Mouse (Mus musculus) heart, adult 2 months (tissue): ENCODE results near the gene Tnni3k. TPM values are rescaled to one million over a fixed set of nuclear protein-coding genes. Genes with fewer than 3 reads are reported as not detected.

ENCODE experiments used
- DNase-seq, 2 experiments: peaks; one replicate each; pipeline ENCODE4 v3.0.0; 2021
- H3K27ac ChIP-seq: fragments of 200-600 bp; 2 replicates; pipeline ENCODE4 v1.8.1; 2022
- H3K27me3 ChIP-seq: fragments of 200-500 bp; 2 replicates; pipeline ENCODE4 v1.6.1; 2012; ENCODE audit warnings: mild to moderate bottlenecking, low read length, inconsistent platforms, mixed read lengths; ENCODE audit not compliant: control insufficient read depth, insufficient read depth
- H3K36me3 ChIP-seq: fragments of 200-500 bp; 2 replicates; pipeline ENCODE4 v1.6.1; 2012; ENCODE audit warnings: low read length, inconsistent platforms; ENCODE audit not compliant: control insufficient read depth, insufficient read depth
- H3K4me1 ChIP-seq: fragments of 200-500 bp; 2 replicates; pipeline ENCODE4 v1.6.1; 2011; ENCODE audit warnings: low read length; ENCODE audit not compliant: control insufficient read depth, insufficient read depth
- H3K4me3 ChIP-seq: fragments of 200-600 bp; 2 replicates; pipeline ENCODE4 v1.8.1; 2022
- H3K79me2 ChIP-seq: fragments of 200-500 bp; replicated peaks from 2 replicates; pipeline ENCODE4 v1.6.1; 2012; ENCODE audit warnings: mild to moderate bottlenecking, inconsistent platforms, low read length, moderate library complexity, mixed read lengths; ENCODE audit not compliant: control insufficient read depth, insufficient read depth
- H3K9ac ChIP-seq: fragments of 200-500 bp; 2 replicates; pipeline ENCODE4 v1.6.1; 2012; ENCODE audit warnings: low read depth, mild to moderate bottlenecking, control low read depth, inconsistent platforms, low read length, mixed read lengths
- CTCF ChIP-seq: fragments of 200-600 bp; IDR thresholded peaks from 2 replicates; pipeline ENCODE4 v1.8.1; 2022; ENCODE audit warnings: antibody characterized with exemption, mild to moderate bottlenecking, moderate library complexity
- EP300 ChIP-seq: fragments of 200-500 bp; IDR thresholded peaks from 2 replicates; pipeline ENCODE4 v1.6.1; 2011; ENCODE audit warnings: low read depth, low read length, control low read depth; ENCODE audit not compliant: insufficient read depth
- POLR2A ChIP-seq: fragments of 200-500 bp; IDR thresholded peaks from 2 replicates; pipeline ENCODE4 v1.6.1; 2011; ENCODE audit warnings: mild to moderate bottlenecking, low read depth, low read length, control low read depth; ENCODE audit not compliant: insufficient read depth
- WGBS: fragments of 180-500 bp; shearing (Covaris S2); methylation state at CpG from one replicate; pipeline ENCODE4 v1.1.7; 2018; 5-methylcytosine and 5-hydroxymethylcytosine counted together
- intact Hi-C: fragments of 180-260 bp; cut with DNase I; formaldehyde crosslinking; loops from one replicate; pipeline ENCODE4 v1.15.1; 2025
- polyA plus RNA-seq: library from polyadenylated mRNA; depleted of rRNA; stranded (reverse); fragments of >200 nt; gene quantifications from 2 replicates; pipeline ENCODE4 v1.2.3, GENCODE M21; 2012
- total RNA-seq, 2 experiments: library from RNA; stranded (reverse); gene quantifications; 2 replicates each; pipeline ENCODE4 v1.2.3; 2021

Gene Tnni3k
- total and polyA plus RNA-seq, 3 experiments = 69.7 to 75.9 (median 69.9) TPM

DNA sequence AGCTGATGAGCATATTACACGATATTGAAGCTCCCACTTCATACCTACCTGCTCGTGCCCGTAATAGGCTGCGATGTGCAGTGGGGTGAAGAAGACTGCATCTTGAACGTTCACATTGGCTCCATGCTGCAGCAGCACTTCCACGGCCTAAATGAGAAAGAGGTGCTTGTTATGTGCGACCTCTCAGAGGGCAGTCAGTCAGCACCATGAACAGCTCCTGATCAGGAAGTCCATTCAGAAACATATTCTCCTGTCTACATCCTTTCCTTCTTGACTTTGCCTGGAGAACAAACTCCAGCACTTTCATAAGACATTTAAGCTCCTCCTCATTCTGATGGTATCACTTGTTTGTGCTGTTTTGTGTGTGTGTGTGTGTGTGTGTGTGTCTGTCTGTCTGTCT is 76.1 kb downstream of the Tnni3k start:
- no peak overlapping the region for H3K9ac ChIP-seq
- DNase-seq = no peak
- H3K27me3 ChIP-seq = no peaks in the 10 kb centered on the region
- no peaks in the 10 kb centered on the region for H3K79me2 ChIP-seq
- no peak overlapping the region for H3K27ac ChIP-seq
- H3K4me3 ChIP-seq = no peak overlapping the region
- H3K4me1 ChIP-seq = no peaks in the 10 kb centered on the region
- no peaks in the 10 kb centered on the region for H3K36me3 ChIP-seq
- WGBS = 83% methylated on average over 7 of the region's 7 CpGs
- TF ChIP-seq POLR2A (no peak), EP300 (no peak), CTCF (no peak)
- intact Hi-C loops = no loop called here

- Histone ChIP-seq H3K79me2 (no peaks in the 10 kb centered on the region), H3K4me1 (no peaks in the 10 kb centered on the region), H3K27ac (no peak overlapping the region), H3K27me3 (no peaks in the 10 kb centered on the region), H3K4me3 (no peak overlapping the region), H3K36me3 (no peaks in the 10 kb centered on the region), H3K9ac (no peak overlapping the region)
- TF ChIP-seq EP300 = no peak
- TF ChIP-seq POLR2A = no peak
- TF ChIP-seq CTCF = no peak
- 73% methylated on average over 1 of the region's 1 CpGs for WGBS
- intact Hi-C loops = no loop called here
- no peak for DNase-seq
Observed at GRCm38 (mm10) chr3:154971626-154972025, 83.6 kb downstream of the Tnni3k start.

- TF ChIP-seq EP300 = no peak
- no peak for TF ChIP-seq CTCF
- TF ChIP-seq POLR2A = no peak
- Histone ChIP-seq H3K27me3 (no peaks in the 10 kb centered on the region), H3K36me3 (no peaks in the 10 kb centered on the region), H3K79me2 (no peaks in the 10 kb centered on the region), H3K4me1 (no peaks in the 10 kb centered on the region), H3K4me3 (no peak overlapping the region), H3K27ac (no peak overlapping the region), H3K9ac (no peak overlapping the region)
- intact Hi-C loops = no loop called here
- no peak for DNase-seq
- WGBS = 44% methylated on average over 2 of the region's 2 CpGs
Observed at GRCm38 (mm10) chr3:154970981-154971380, 84.2 kb downstream of the Tnni3k start.

DNA sequence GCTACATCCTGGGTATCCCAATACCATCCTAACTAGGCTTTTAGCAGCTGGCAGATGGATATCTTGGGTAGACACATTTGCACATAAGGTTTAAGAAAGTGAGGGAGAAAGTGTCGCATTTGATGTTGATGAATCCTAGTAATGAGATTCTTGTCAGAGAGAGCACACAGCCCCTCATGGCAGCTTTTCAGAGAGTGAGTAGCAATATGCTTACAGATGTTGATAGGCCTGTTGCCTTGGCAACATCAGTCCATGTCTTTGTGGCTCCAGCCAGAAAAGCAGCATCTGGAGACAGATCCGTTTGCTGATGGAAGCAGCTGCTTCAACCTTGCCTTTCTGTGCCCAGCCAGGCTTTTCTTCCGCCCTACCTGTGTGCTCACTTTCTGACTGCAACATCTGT is 93.9 kb downstream of the Tnni3k start:
- intact Hi-C loops = no loop called here
- Histone ChIP-seq H3K36me3 (no peaks in the 10 kb centered on the region), H3K4me3 (no peak overlapping the region), H3K27ac (no peak overlapping the region), H3K79me2 (no peaks in the 10 kb centered on the region), H3K4me1 (no peaks in the 10 kb centered on the region), H3K9ac (no peak overlapping the region), H3K27me3 (no peaks in the 10 kb centered on the region)
- no peak for TF ChIP-seq POLR2A
- no peak for TF ChIP-seq EP300
- no peak for TF ChIP-seq CTCF
- no peak for DNase-seq
- WGBS = 74% methylated on average over 3 of the region's 3 CpGs

DNA sequence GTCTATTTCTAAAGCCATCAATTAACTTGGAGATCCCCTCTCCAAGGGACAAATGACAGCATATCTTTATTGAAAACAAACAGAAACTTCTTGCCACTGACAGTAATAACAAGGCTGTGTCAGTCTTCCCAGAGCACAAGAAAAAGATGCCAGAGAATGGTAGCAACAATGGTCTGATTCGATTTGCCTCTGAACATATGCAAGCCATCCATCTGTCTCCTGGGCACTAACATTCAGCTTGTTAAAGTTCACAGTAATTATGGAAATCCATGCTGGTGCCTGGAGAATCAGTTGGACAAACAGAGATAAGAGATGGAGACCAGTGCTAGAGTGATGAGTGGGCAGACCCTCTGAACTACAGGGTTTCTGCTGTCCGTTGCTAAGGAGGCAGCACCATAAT is 102.1 kb downstream of the Tnni3k start:
- no peak overlapping the region for H3K9ac ChIP-seq
- no peak for DNase-seq
- H3K27me3 ChIP-seq = no peaks in the 10 kb centered on the region
- WGBS = 70% methylated on average over 2 of the region's 2 CpGs
- no peaks in the 10 kb centered on the region for H3K79me2 ChIP-seq
- H3K4me3 ChIP-seq = no peak overlapping the region
- TF ChIP-seq CTCF (no peak), POLR2A (no peak), EP300 (no peak)
- intact Hi-C loops = no loop called here
- no peaks in the 10 kb centered on the region for H3K36me3 ChIP-seq
- H3K27ac ChIP-seq = no peak overlapping the region
- H3K4me1 ChIP-seq = no peaks in the 10 kb centered on the region

GRCm38 (mm10) chr3:154949551-154949950 is 105.7 kb downstream of the Tnni3k start:
- H3K79me2 ChIP-seq = no peaks in the 10 kb centered on the region
- H3K27ac ChIP-seq = no peak overlapping the region
- no peak overlapping the region for H3K4me3 ChIP-seq
- WGBS = 49% methylated on average over 2 of the region's 2 CpGs
- DNase-seq = no peak
- H3K27me3 ChIP-seq = no peaks in the 10 kb centered on the region
- H3K9ac ChIP-seq = no peak overlapping the region
- H3K4me1 ChIP-seq = no peaks in the 10 kb centered on the region
- intact Hi-C loops = no loop called here
- TF ChIP-seq CTCF (no peak), POLR2A (no peak), EP300 (no peak)
- no peaks in the 10 kb centered on the region for H3K36me3 ChIP-seq
